Mouse (Mus musculus) stomach, embryonic 15.5 days (tissue): Measurements from ENCODE around the gene Grik1. TPM values are rescaled to one million over a fixed set of nuclear protein-coding genes. Genes with fewer than 3 reads are reported as not detected.
A peak's percentile ranks its signal among the peaks of the same experiment; 100 is the strongest.

Experiments used
- ATAC-seq: fragments of 200-750 bp; cut with Nextera tagmentation; 2 replicates; pipeline ENCODE4 v1.8.0; 2017; ENCODE audit warnings: low read depth, moderate number of reproducible peaks, moderate TSS enrichment; ENCODE audit not compliant: insufficient read depth, low FRiP score
- H3K27ac ChIP-seq: fragments of 300-500 bp; sonication (generic); 2 replicates; pipeline ENCODE4 v1.5.1; 2015; ENCODE audit warnings: mild to moderate bottlenecking, inconsistent platforms
- H3K27me3 ChIP-seq: fragments of 300-500 bp; sonication (generic); replicated peaks from 2 replicates; pipeline ENCODE4 v1.6.1; 2015; ENCODE audit warnings: inconsistent platforms
- H3K36me3 ChIP-seq: fragments of 300-500 bp; sonication (generic); 2 replicates; pipeline ENCODE4 v1.6.1; 2015; ENCODE audit warnings: inconsistent platforms
- H3K4me1 ChIP-seq: fragments of 300-500 bp; sonication (generic); 2 replicates; pipeline ENCODE4 v1.6.1; 2015; ENCODE audit warnings: inconsistent platforms
- H3K4me2 ChIP-seq: fragments of 300-500 bp; sonication (generic); 2 replicates; pipeline ENCODE4 v1.6.1; 2015; ENCODE audit warnings: mild to moderate bottlenecking, inconsistent platforms
- H3K4me3 ChIP-seq: fragments of 300-500 bp; sonication (generic); replicated peaks from 2 replicates; pipeline ENCODE4 v1.5.1; 2015; ENCODE audit warnings: inconsistent platforms
- H3K9ac ChIP-seq: fragments of 300-500 bp; sonication (generic); 2 replicates; pipeline ENCODE4 v1.6.1; 2015; ENCODE audit warnings: inconsistent platforms
- H3K9me3 ChIP-seq: fragments of 300-500 bp; sonication (generic); 2 replicates; pipeline ENCODE4 v1.6.1; 2016; ENCODE audit warnings: inconsistent platforms
- WGBS: fragments of 180-500 bp; shearing (Covaris S2); methylation state at CpG from one replicate; pipeline ENCODE4 v1.1.7; 2015; 5-methylcytosine and 5-hydroxymethylcytosine counted together
- polyA plus RNA-seq: library from polyadenylated mRNA; unstranded; fragments of >200 nt; fragmentation: Nextera tagmentation; extraction: Ambion mirVana; gene quantifications from 2 replicates; pipeline ENCODE4 v1.2.1, GENCODE M21; 2015

Grik1 gene
- polyA plus RNA-seq, 1 experiment from 2014 or later: 3.6 TPM

DNA sequence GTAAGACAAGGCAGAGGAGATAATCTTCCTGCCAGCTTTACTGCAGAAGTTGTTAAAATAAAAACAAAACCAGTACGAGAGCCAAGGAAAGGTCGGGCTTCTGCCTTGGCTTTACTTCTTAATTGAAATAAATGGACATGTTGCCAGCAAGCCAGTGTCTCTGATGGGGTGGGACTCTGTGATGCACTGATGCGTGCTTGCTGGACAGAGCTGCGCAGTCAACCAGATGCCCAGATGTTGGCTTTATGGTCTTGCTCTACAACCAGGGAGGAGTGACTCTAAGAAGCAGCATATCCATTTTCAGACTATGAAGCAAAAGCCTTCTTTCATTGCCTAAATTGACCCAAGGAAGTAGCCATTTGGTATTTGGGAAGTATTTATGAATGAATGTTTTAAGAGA is 336.9 kb downstream of the Grik1 start:
- WGBS: 79% methylated on average over 4 of the region's 4 CpGs
- Histone ChIP-seq H3K4me1 (no peaks in the 10 kb centered on the region), H3K27ac (no peak overlapping the region), H3K4me2 (no peak overlapping the region), H3K27me3 (no peaks in the 10 kb centered on the region), H3K9ac (no peak overlapping the region), H3K36me3 (no peaks in the 10 kb centered on the region), H3K4me3 (no peak overlapping the region), H3K9me3 (no peaks in the 10 kb centered on the region)
- no peak for ATAC-seq

DNA sequence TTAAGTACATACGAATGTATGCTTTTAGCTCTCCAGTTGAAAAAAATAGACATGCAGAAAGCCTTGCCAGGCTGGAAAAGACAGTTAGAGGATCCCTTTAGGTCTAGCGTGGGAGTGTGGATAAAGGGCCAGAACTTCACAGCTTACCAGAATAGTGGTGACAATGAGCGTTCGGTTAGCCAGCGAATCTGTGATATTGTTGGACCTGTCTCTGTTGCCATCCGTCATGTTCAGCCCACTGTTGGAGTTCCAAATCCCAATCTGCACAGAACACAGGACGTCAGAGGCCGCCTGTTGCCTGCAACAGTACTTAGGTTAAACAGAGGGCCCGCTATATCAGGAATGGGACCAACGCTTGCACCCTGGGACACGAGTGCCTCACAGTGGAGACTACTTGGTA is 340.2 kb downstream of the Grik1 start:
- 84% methylated on average over 11 of the region's 11 CpGs for WGBS
- Histone ChIP-seq H3K9ac (no peak overlapping the region), H3K4me1 (no peaks in the 10 kb centered on the region)

DNA sequence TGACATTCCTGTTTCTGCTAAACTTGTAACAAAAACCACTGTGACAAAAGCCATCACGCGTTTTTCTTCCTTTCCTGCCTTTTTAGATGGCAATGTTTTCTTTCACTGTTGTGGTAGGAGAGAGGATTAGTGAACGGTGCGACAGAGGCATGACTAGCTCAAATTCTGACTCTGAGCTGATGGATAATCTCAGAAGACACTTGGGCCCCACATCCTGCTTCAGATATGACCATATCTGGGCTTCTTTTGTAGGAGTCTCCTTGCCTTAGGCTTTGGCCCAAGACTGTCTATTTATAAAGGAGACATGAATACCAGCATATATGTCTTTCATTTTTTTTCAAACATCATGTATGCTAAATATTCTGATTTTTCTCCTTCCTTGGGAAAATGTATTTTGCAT is 341.9 kb downstream of the Grik1 start:
- H3K27me3 ChIP-seq: no peaks in the 10 kb centered on the region
- no peak overlapping the region for H3K27ac ChIP-seq
- no peaks in the 10 kb centered on the region for H3K4me1 ChIP-seq
- 62% methylated on average over 4 of the region's 4 CpGs for WGBS
- H3K4me2 ChIP-seq: no peak overlapping the region
- H3K9ac ChIP-seq: no peak overlapping the region
- no peaks in the 10 kb centered on the region for H3K36me3 ChIP-seq
- no peaks in the 10 kb centered on the region for H3K9me3 ChIP-seq
- ATAC-seq: no peak
- no peak overlapping the region for H3K4me3 ChIP-seq

More for the DNA sequence above, 340.2 kb downstream of the Grik1 start:
- Histone ChIP-seq H3K27me3 (no peaks in the 10 kb centered on the region), H3K27ac (no peak overlapping the region), H3K4me3 (no peak overlapping the region), H3K36me3 (no peaks in the 10 kb centered on the region), H3K4me2 (no peak overlapping the region), H3K9me3 (no peaks in the 10 kb centered on the region)
- ATAC-seq: no peak

GRCm38 (mm10) chr16:87944318-87944717 is 345.7 kb downstream of the Grik1 start:
- ATAC-seq: no peak
- H3K9me3 ChIP-seq: no peaks in the 10 kb centered on the region
- H3K27ac ChIP-seq: no peak overlapping the region
- no peak overlapping the region for H3K4me2 ChIP-seq
- 76% methylated on average over 1 of the region's 1 CpGs for WGBS
- H3K36me3 ChIP-seq: no peaks in the 10 kb centered on the region
- H3K9ac ChIP-seq: no peak overlapping the region
- H3K4me1 ChIP-seq: no peaks in the 10 kb centered on the region
- H3K4me3 ChIP-seq: no peak overlapping the region
- H3K27me3 ChIP-seq: no peaks in the 10 kb centered on the region

GRCm38 (mm10) chr16:87942103-87942865 is 347.8 kb downstream of the Grik1 start:
- ATAC-seq: no peak
- no peaks in the 10 kb centered on the region for H3K4me1 ChIP-seq
- WGBS: 83% methylated on average over 13 of the region's 13 CpGs

DNA sequence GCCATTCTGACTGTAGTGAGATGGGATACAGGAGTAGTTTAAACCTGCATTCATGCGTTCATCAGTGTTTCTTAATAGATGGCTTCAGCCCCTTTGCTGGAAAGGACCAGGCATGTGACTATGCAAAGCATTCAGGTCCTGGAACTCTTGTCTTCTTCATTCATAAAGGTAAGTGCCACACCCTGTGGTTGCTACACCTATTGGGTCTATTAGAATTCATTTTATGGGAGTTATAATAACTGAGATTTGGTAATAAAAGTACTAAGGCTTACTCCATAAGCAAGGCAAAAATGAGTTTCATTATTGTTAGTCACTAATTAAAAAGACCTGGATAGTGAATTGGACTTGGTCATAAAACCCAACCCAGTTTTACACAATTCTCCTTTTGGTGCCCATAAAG is 355.4 kb downstream of the Grik1 start:
- ATAC-seq: no peak

More at GRCm38 (mm10) chr16:87942103-87942865, 347.8 kb downstream of the Grik1 start:
- no peaks in the 10 kb centered on the region for H3K27me3 ChIP-seq
- no peak overlapping the region for H3K27ac ChIP-seq
- H3K9me3 ChIP-seq: no peaks in the 10 kb centered on the region
- H3K36me3 ChIP-seq: no peaks in the 10 kb centered on the region
- H3K4me3 ChIP-seq: no peak overlapping the region
- no peak overlapping the region for H3K9ac ChIP-seq
- H3K4me2 ChIP-seq: no peak overlapping the region

GRCm38 (mm10) chr16:87931358-87931757 is 358.7 kb downstream of the Grik1 start:
- ATAC-seq: no peak
- 85% methylated on average over 2 of the region's 2 CpGs for WGBS

More for the DNA sequence above, 355.4 kb downstream of the Grik1 start:
- no peaks in the 10 kb centered on the region for H3K36me3 ChIP-seq
- no peaks in the 10 kb centered on the region for H3K4me1 ChIP-seq
- WGBS: 91% methylated on average over 1 of the region's 1 CpGs
- no peak overlapping the region for H3K27ac ChIP-seq
- H3K9me3 ChIP-seq: no peaks in the 10 kb centered on the region
- no peak overlapping the region for H3K9ac ChIP-seq
- no peak overlapping the region for H3K4me2 ChIP-seq
- H3K27me3 ChIP-seq: no peaks in the 10 kb centered on the region
- H3K4me3 ChIP-seq: no peak overlapping the region

GRCm38 (mm10) chr16:87930519-87930918 is 359.5 kb downstream of the Grik1 start:
- Histone ChIP-seq H3K27ac (no peak overlapping the region), H3K9me3 (no peaks in the 10 kb centered on the region), H3K4me2 (no peak overlapping the region), H3K9ac (no peak overlapping the region), H3K4me3 (no peak overlapping the region), H3K4me1 (no peaks in the 10 kb centered on the region), H3K27me3 (no peaks in the 10 kb centered on the region), H3K36me3 (no peaks in the 10 kb centered on the region)
- no peak for ATAC-seq
- 81% methylated on average over 3 of the region's 3 CpGs for WGBS

More at GRCm38 (mm10) chr16:87931358-87931757, 358.7 kb downstream of the Grik1 start:
- Histone ChIP-seq H3K9me3 (no peaks in the 10 kb centered on the region), H3K4me3 (no peak overlapping the region), H3K36me3 (no peaks in the 10 kb centered on the region), H3K9ac (no peak overlapping the region), H3K4me2 (no peak overlapping the region), H3K27me3 (no peaks in the 10 kb centered on the region), H3K27ac (no peak overlapping the region), H3K4me1 (no peaks in the 10 kb centered on the region)

GRCm38 (mm10) chr16:87928671-87929070 is 361.4 kb downstream of the Grik1 start:
- Histone ChIP-seq H3K4me2 (no peak overlapping the region), H3K4me1 (no peaks in the 10 kb centered on the region), H3K9me3 (no peaks in the 10 kb centered on the region), H3K9ac (no peak overlapping the region), H3K27me3 (no peaks in the 10 kb centered on the region), H3K27ac (no peak overlapping the region), H3K36me3 (no peaks in the 10 kb centered on the region), H3K4me3 (no peak overlapping the region)
- ATAC-seq: peak; percentile 75; the same call in 1 of the 2 replicates
- WGBS: 57% methylated on average over 1 of the region's 1 CpGs

- Histone ChIP-seq H3K9ac (no peak overlapping the region), H3K27me3 (no peaks in the 10 kb centered on the region), H3K4me1 (peaks cover 8% of the 10 kb centered on the region; the same call in 1 of the 2 replicates), H3K4me3 (no peak overlapping the region), H3K9me3 (no peaks in the 10 kb centered on the region), H3K4me2 (no peak overlapping the region), H3K27ac (no peak overlapping the region), H3K36me3 (no peaks in the 10 kb centered on the region)
- 67% methylated on average over 4 of the region's 4 CpGs for WGBS
- no peak for ATAC-seq
Measured at GRCm38 (mm10) chr16:87917897-87918296, 372.2 kb downstream of the Grik1 start.

DNA sequence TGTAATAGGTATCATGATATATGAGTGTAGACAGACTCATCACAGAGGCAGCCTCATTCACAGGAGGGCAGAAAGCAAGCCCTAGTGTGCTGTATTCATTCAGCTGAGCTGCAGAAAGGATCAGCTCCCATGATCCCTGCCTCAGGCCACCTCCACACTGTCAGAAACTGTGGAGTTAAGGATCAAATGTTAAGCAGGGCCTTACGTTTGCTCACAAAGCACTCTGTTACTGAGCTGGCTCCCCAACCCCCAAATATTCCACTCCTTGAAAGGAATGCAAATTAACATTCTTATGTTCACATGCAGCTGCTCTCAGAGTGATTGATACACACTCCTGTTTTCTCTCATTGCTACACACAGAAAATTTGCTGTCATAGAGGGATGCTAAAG is 372.9 kb downstream of the Grik1 start:
- H3K27me3 ChIP-seq: no peaks in the 10 kb centered on the region
- no peaks in the 10 kb centered on the region for H3K36me3 ChIP-seq
- ATAC-seq: peak; percentile 50; the same call in 1 of the 2 replicates
- no peak overlapping the region for H3K4me3 ChIP-seq
- no peak overlapping the region for H3K4me2 ChIP-seq
- peaks cover 8% of the 10 kb centered on the region; the same call in 1 of the 2 replicates for H3K4me1 ChIP-seq
- H3K27ac ChIP-seq: peak overlapping the region; percentile 16; the same call in 1 of the 2 replicates
- H3K9ac ChIP-seq: no peak overlapping the region
- H3K9me3 ChIP-seq: no peaks in the 10 kb centered on the region
- WGBS: 6% methylated on average over 1 of the region's 1 CpGs

DNA sequence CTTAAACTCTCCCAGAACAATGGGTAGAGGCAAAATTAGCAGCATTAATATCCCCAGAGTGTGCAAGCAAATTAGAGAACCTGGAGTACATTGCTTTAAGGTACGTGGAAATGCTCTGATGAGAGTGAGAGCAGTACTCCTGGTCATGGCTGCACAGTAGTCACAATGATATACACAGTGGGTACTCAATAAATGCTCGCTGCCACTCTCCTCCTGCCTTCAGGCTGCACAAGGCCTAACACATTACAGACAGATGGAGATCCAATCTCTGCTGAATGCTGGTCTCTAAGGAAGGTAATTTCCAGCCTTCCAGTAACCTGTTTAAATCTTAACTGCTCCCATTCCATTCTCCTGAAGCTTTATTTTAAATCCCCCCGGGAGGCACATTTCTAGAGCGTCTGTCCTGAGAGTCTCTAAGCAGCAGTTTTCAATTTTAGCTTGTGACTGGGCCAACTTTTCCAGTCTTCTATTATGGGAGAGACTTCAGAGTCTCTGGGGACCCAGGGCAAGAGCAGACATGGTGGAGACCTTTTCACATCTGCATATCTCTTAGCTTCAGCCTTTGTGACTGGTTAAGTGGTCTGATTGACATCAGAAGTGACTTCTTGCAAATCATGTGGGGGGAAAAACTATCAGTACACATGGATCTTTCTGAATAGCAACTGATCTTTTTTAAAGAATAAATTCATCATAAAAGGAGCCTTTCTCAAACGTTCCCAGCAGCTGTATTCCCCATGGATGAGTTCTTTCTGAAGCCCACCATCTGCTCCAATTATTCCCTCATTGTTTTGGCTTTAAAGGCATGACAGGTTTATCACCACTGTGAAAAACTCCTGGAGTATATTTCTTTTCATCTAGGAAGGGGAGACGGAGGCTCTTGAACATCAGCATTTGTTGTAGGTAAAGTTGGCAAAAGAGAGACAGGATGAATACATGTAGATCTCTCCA is 373.6 kb downstream of the Grik1 start:
- no peak for ATAC-seq
- peaks cover 8% of the 10 kb centered on the region; the same call in 1 of the 2 replicates for H3K4me1 ChIP-seq
- H3K36me3 ChIP-seq: no peaks in the 10 kb centered on the region
- H3K27ac ChIP-seq: peak overlapping the region; percentile 16; the same call in 1 of the 2 replicates
- H3K9me3 ChIP-seq: no peaks in the 10 kb centered on the region
- no peak overlapping the region for H3K9ac ChIP-seq
- H3K4me3 ChIP-seq: no peak overlapping the region
- WGBS: 52% methylated on average over 6 of the region's 6 CpGs
- no peaks in the 10 kb centered on the region for H3K27me3 ChIP-seq
- no peak overlapping the region for H3K4me2 ChIP-seq
